Mouse (Mus musculus): ENCODE data around the gene Apol7e. TPM values are rescaled to one million over a fixed set of nuclear protein-coding genes. Genes with fewer than 3 reads are reported as not detected.
"Not testable (repeated sequence)": the region's sequence is repeated elsewhere in the genome, so short reads cannot be mapped to it uniquely, and the experiment has no call there.

The Apol7e gene
- 0.54 TPM in 1 of 2 replicates, not detected in the other for polyA plus RNA-seq (2011; ENCODE audit: insufficient read depth, insufficient read length, low read depth, missing spikeins)

DNA sequence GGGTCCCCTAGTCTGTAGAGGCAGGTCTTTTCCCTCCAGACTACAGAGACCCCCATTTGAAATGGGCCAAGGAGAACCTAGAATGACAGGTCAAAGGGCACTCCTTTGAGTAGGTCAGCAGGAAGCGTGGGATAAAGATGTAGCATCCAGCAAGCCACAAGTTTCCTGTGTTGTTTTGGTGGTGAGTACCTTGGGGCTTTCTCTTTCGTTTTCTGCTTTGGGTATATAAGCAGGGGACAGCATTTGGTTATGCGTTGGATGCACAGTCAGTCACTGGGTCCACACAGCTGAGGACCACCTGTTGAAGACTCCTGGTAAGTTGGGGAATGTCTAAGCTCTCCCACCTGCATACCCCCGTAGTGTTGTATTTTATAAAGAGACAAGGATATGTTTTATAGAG, at the start of gene Apol7e:
Gene Apol7e, plus strand, starts transcription at position 202 of the 400 bp plus-strand sequence.
- H3K27me3 ChIP-seq (ENCODE audit: control insufficient read depth, insufficient read depth, low read length, poor library complexity, severe bottlenecking); H3K9ac ChIP-seq (ENCODE audit: low read depth, poor library complexity, severe bottlenecking); H3K27ac ChIP-seq (ENCODE audit: insufficient read depth, low read length); H3K9me3 ChIP-seq (replicated peaks; ENCODE audit: control insufficient read depth, insufficient read depth, low read length, poor library complexity, severe bottlenecking); H3K4me1 ChIP-seq (ENCODE audit: control insufficient read depth, insufficient read depth, low read length); H3K4me3 ChIP-seq (ENCODE audit: low read depth, low read length); H3K36me3 ChIP-seq (ENCODE audit: control insufficient read depth, insufficient read depth, low read length, poor library complexity, severe bottlenecking): not testable (repeated sequence)

DNA sequence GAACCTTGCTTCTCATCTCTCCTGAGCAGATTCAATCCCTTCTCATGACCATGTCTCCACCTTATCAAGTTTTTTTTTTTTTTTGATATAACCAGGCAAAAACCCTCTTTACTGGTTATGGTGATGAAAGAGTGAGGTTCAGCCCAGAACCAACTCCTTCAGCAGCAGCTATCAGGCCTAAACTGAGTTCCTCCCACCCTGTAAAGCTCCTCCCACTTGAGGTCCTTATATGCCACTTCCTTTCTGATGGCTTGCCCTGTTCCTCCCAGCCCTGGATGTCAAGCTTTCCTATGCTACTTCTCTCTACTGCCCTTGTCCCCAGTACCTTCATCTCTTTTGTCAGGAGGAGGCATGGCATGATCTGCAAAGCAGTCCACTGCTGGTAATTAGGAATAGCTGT, 47.5 kb upstream of the Apol7e start:
- H3K27me3 ChIP-seq (ENCODE audit: control insufficient read depth, insufficient read depth, low read length, poor library complexity, severe bottlenecking); H3K9ac ChIP-seq (ENCODE audit: low read depth, poor library complexity, severe bottlenecking); H3K27ac ChIP-seq (ENCODE audit: insufficient read depth, low read length); H3K36me3 ChIP-seq (ENCODE audit: control insufficient read depth, insufficient read depth, low read length, poor library complexity, severe bottlenecking); H3K9me3 ChIP-seq (replicated peaks; ENCODE audit: control insufficient read depth, insufficient read depth, low read length, poor library complexity, severe bottlenecking); H3K4me1 ChIP-seq (ENCODE audit: control insufficient read depth, insufficient read depth, low read length); H3K4me3 ChIP-seq (ENCODE audit: low read depth, low read length): not testable (repeated sequence)

GRCm38 (mm10) chr15:77659773-77660172, 38.9 kb upstream of the Apol7e start:
- not testable (repeated sequence) for H3K4me3 ChIP-seq (ENCODE audit: low read depth, low read length); H3K4me1 ChIP-seq (ENCODE audit: control insufficient read depth, insufficient read depth, low read length); H3K27me3 ChIP-seq (ENCODE audit: control insufficient read depth, insufficient read depth, low read length, poor library complexity, severe bottlenecking); H3K9ac ChIP-seq (ENCODE audit: low read depth, poor library complexity, severe bottlenecking); H3K36me3 ChIP-seq (ENCODE audit: control insufficient read depth, insufficient read depth, low read length, poor library complexity, severe bottlenecking); H3K9me3 ChIP-seq (replicated peaks; ENCODE audit: control insufficient read depth, insufficient read depth, low read length, poor library complexity, severe bottlenecking); H3K27ac ChIP-seq (ENCODE audit: insufficient read depth, low read length)

GRCm38 (mm10) chr15:77661841-77662240, 36.8 kb upstream of the Apol7e start:
- H3K4me1 ChIP-seq (ENCODE audit: control insufficient read depth, insufficient read depth, low read length); H3K9ac ChIP-seq (ENCODE audit: low read depth, poor library complexity, severe bottlenecking); H3K27me3 ChIP-seq (ENCODE audit: control insufficient read depth, insufficient read depth, low read length, poor library complexity, severe bottlenecking); H3K9me3 ChIP-seq (replicated peaks; ENCODE audit: control insufficient read depth, insufficient read depth, low read length, poor library complexity, severe bottlenecking); H3K36me3 ChIP-seq (ENCODE audit: control insufficient read depth, insufficient read depth, low read length, poor library complexity, severe bottlenecking); H3K4me3 ChIP-seq (ENCODE audit: low read depth, low read length); H3K27ac ChIP-seq (ENCODE audit: insufficient read depth, low read length): not testable (repeated sequence)

GRCm38 (mm10) chr15:77674081-77674480, 24.6 kb upstream of the Apol7e start:
- H3K27me3 ChIP-seq (ENCODE audit: control insufficient read depth, insufficient read depth, low read length, poor library complexity, severe bottlenecking); H3K36me3 ChIP-seq (ENCODE audit: control insufficient read depth, insufficient read depth, low read length, poor library complexity, severe bottlenecking); H3K9me3 ChIP-seq (replicated peaks; ENCODE audit: control insufficient read depth, insufficient read depth, low read length, poor library complexity, severe bottlenecking); H3K4me1 ChIP-seq (ENCODE audit: control insufficient read depth, insufficient read depth, low read length); H3K9ac ChIP-seq (ENCODE audit: low read depth, poor library complexity, severe bottlenecking); H3K4me3 ChIP-seq (ENCODE audit: low read depth, low read length); H3K27ac ChIP-seq (ENCODE audit: insufficient read depth, low read length): not testable (repeated sequence)

- TF ChIP-seq CTCF (IDR thresholded peaks at IDR 0.05; ENCODE audit: low read depth, low read length), result peak; percentile 45
- H3K36me3 ChIP-seq (ENCODE audit: control insufficient read depth, insufficient read depth, low read length, poor library complexity, severe bottlenecking); H3K4me1 ChIP-seq (ENCODE audit: control insufficient read depth, insufficient read depth, low read length); H3K27ac ChIP-seq (ENCODE audit: insufficient read depth, low read length); H3K4me3 ChIP-seq (ENCODE audit: low read depth, low read length); H3K9me3 ChIP-seq (replicated peaks; ENCODE audit: control insufficient read depth, insufficient read depth, low read length, poor library complexity, severe bottlenecking); H3K27me3 ChIP-seq (ENCODE audit: control insufficient read depth, insufficient read depth, low read length, poor library complexity, severe bottlenecking); H3K9ac ChIP-seq (ENCODE audit: low read depth, poor library complexity, severe bottlenecking): not testable (repeated sequence)
These were observed 14.7 kb upstream of the Apol7e start for GRCm38 (mm10) chr15:77683944-77684343.

DNA sequence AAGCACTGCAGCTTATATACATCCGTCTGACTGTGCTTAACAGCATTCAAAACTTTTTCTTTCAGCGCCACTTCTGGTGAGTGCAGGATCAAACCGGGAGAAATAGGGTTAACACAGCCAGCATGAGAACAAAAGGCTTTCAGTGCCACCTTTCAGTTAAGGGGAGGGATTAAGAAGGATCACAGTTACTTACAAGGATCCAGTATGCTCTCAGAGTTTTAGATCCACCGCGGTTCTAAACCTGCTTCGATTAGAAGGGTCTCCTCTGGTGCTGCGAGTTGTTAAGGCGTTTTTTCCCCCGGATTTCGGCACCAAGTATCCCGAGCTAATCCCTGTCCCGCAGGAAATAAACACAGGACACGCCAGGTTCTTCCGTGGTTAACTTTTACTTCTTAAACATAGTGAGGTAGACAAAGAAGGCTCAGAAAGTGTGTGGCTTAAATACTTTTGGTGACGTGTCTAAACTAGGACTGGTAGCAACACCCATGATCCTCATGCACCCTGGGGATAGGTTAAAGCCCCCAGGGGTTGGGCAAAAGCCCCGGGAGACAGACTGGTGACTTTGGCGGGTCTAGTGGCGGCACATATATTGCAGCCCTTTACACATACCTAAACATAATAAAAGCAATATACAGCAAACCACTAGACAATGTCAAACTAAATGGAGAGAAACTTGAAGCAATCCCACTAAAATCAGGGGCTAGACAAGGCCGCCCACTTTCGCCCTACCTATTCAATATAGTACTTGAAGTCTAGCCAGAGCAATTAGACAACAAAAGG, 6.9 kb upstream of the Apol7e start:
- not testable (repeated sequence) for H3K9me3 ChIP-seq (replicated peaks; ENCODE audit: control insufficient read depth, insufficient read depth, low read length, poor library complexity, severe bottlenecking); H3K9ac ChIP-seq (ENCODE audit: low read depth, poor library complexity, severe bottlenecking); H3K27ac ChIP-seq (ENCODE audit: insufficient read depth, low read length); H3K36me3 ChIP-seq (ENCODE audit: control insufficient read depth, insufficient read depth, low read length, poor library complexity, severe bottlenecking); H3K4me1 ChIP-seq (ENCODE audit: control insufficient read depth, insufficient read depth, low read length); H3K27me3 ChIP-seq (ENCODE audit: control insufficient read depth, insufficient read depth, low read length, poor library complexity, severe bottlenecking)
- H3K4me3 ChIP-seq (ENCODE audit: low read depth, low read length), result peak overlapping the region; percentile 25; the same call in 1 of the 2 replicates

Data from ES-Bruce4 (cell line).